In the genomic region with DNA sequence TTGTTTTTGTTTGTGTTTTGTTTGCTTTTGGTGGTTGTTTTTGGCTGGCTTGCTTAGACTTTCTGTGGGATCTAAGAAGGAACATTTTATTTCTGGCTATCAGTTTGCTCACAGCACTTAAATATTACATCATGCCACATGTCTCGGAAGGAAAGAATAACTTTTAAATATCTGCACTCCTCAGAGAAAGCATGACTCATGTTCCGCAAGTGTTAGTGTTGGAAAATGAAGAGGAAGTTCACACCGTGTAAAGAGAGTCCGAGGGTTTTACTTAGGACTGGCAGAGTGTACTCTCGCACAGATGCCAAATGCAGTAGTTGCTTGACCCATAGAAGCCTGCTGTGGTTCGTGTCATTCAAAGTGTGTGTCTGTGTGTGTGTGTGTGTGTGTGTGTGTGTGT, we compare ENCODE assay signal across 19 mouse cellular contexts. TPM values are rescaled to one million over a fixed set of nuclear protein-coding genes. Genes with fewer than 3 reads are reported as not detected.
DNase-seq lines count a peak whose midpoint lies in the region; ATAC-seq lines count a peak whose summit lies in the region.
"Had no signal": no experiment of that assay in that cellular context is flagged by ENCODE, and none has a peak within 500 bp of the region (broad histone marks: within the 10 kb centered on the region; RNA-seq: fewer than 3 reads in every experiment).

No protein-coding gene starts in this region.

- H3K36me3 ChIP-seq in heart, embryonic 12.5 days: no peaks in the 10 kb centered on the region
- H3K36me3 ChIP-seq: G1E; heart, embryonic 10.5 days; hindbrain, embryonic 15.5 days had no signal

- intact Hi-C loops in left cerebral cortex, postnatal 14 days (cut with DNase I): no loop called here
- intact Hi-C loops in left cerebral cortex, postnatal 10 days (cut with DNase I): no loop called here

- ATAC-seq in heart, embryonic 12.5 days (ENCODE audit: insufficient number of reproducible peaks, low FRiP score): 0 out of 2 replicates have a peak, but pooled peaks have one; percentile 39
- 0 out of 4 replicates have a peak, but pooled peaks have one; percentile 37 to 39 for ATAC-seq in hematopoietic stem cell, adult 5-6 weeks (replicated peaks in 1 of 2; ENCODE audit: insufficient read depth in 1 of 2, low FRiP score in 2 of 2, low TSS enrichment in 1 of 2, low read depth in 1 of 2, poor library complexity in 2 of 2, severe bottlenecking in 2 of 2)
- ATAC-seq: CD4-positive, CD25-positive, alpha-beta regulatory T cell, adult 4 months; forebrain, embryonic 14.5 days had no signal

- DNase-seq in heart, adult 11 months: no peak
- DNase-seq in left cerebral cortex, postnatal 14 days (ENCODE audit: low spot score in 2 of 2): peak; percentile 16 to 39
- DNase-seq in left cerebral cortex, postnatal 10 days (ENCODE audit: extremely low spot score in 1 of 2, low spot score in 2 of 2): no peak
- DNase-seq in 3T3-L1 (ENCODE audit: low read depth, low spot score): peak; percentile 1
- no peak for DNase-seq in spleen, adult 18-20 months
- DNase-seq: cerebellum, postnatal 25 days; kidney, adult 11 months; kidney, postnatal 10 days; lung, embryonic 14.5 days; thymus, postnatal 14 days had no signal

- no peak overlapping the region for H3K4me2 ChIP-seq in heart, embryonic 12.5 days
- H3K4me2 ChIP-seq: hindbrain, embryonic 15.5 days; liver, embryonic 11.5 days; lung, embryonic 14.5 days had no signal

- WGBS in heart, embryonic 12.5 days: 44% methylated on average over 6 of the region's 6 CpGs

- peaks cover 21% of the 10 kb centered on the region for H3K4me1 ChIP-seq in heart, embryonic 12.5 days (replicated peaks)
- H3K4me1 ChIP-seq: heart, embryonic 10.5 days; hindbrain, embryonic 15.5 days had no signal

- H3K27me3 ChIP-seq in heart, embryonic 12.5 days (replicated peaks): no peaks in the 10 kb centered on the region
- H3K27me3 ChIP-seq: hindbrain, embryonic 15.5 days had no signal

- H3K9me3 ChIP-seq in heart, embryonic 12.5 days (replicated peaks): no peaks in the 10 kb centered on the region
- H3K9me3 ChIP-seq: G1E; heart, embryonic 10.5 days; hindbrain, embryonic 15.5 days had no signal

- 0 out of 2 replicates have a peak overlapping the region, but pooled peaks have one; percentile 11 for H3K27ac ChIP-seq in heart, embryonic 12.5 days (ENCODE audit: poor library complexity, severe bottlenecking)
- H3K27ac ChIP-seq: heart, embryonic 10.5 days; hindbrain, embryonic 15.5 days; layer of hippocampus, adult 2 months had no signal

- no peak overlapping the region for H3K4me3 ChIP-seq in heart, embryonic 12.5 days
- H3K4me3 ChIP-seq: heart, embryonic 10.5 days; hindbrain, embryonic 15.5 days; layer of hippocampus, adult 2 months had no signal

- no peak overlapping the region for H3K9ac ChIP-seq in heart, embryonic 12.5 days
- H3K9ac ChIP-seq: hindbrain, embryonic 15.5 days; lung, embryonic 14.5 days had no signal

RNA-seq across cellular contexts. Expression of a gene that starts 40.9 kb away (rescaled TPM):
- polyA plus RNA-seq in heart, embryonic 12.5 days (2016; fragmentation: Nextera tagmentation; extraction: Ambion mirVana): 0.74 and 0.95 TPM in 2 replicates
- 10 to 100 TPM; 73.2 to 76.7 TPM for total RNA-seq in left cerebral cortex, postnatal 14 days (2021)
- total RNA-seq in left cerebral cortex, postnatal 10 days (2021): 10 to 100 TPM; 54.4 to 58.2 TPM
- total RNA-seq in hematopoietic stem cell, adult 5-6 weeks (2017): not detected in 2 replicates
- total RNA-seq: G1E had no signal
- polyA plus RNA-seq: CD4-positive, CD25-positive, alpha-beta regulatory T cell, adult 4 months; G1E had no signal

Comparison
In these comparisons a context has a peak if more than half of its experiments do, and no peak if none do; other contexts are left out.
1. DNase-seq: peak in left cerebral cortex, postnatal 14 days (2 of 2) and 3T3-L1 (single experiment); none in heart, adult 11 months (single experiment), left cerebral cortex, postnatal 10 days (0 of 2) and spleen, adult 18-20 months (0 of 2).
2. RNA of a gene that starts 40.9 kb away (total RNA-seq): 73.2 to 76.7 TPM in left cerebral cortex, postnatal 14 days and 54.4 to 58.2 TPM in left cerebral cortex, postnatal 10 days; not detected in hematopoietic stem cell, adult 5-6 weeks; every median in the first group is over 10 times any median in the second.